In genomic region chr19:25097506-25097905, GRCm38 (mm10) we compare ENCODE assay signal across 20 mouse cellular contexts.
DNase-seq lines count a peak whose midpoint lies in the region; ATAC-seq and TF ChIP-seq lines count a peak whose summit lies in the region.
"Had no signal": no experiment of that assay in that cellular context is flagged by ENCODE, and none has a peak within 500 bp of the region (broad histone marks: within the 10 kb centered on the region; RNA-seq: fewer than 3 reads in every experiment).

No protein-coding gene starts in this region.

- H3K27ac ChIP-seq in kidney, adult 2 months (ENCODE audit: insufficient read depth, low read depth, low read length) = peak overlapping the region; percentile 70
- H3K27ac ChIP-seq in liver, adult 2 months (replicated peaks; ENCODE audit: insufficient read depth, low read depth, low read length) = peak overlapping the region; percentile 98
- no peak overlapping the region for H3K27ac ChIP-seq in stomach, embryonic 15.5 days
- no peak overlapping the region for H3K27ac ChIP-seq in stomach, postnatal 0 days (replicated peaks)
- H3K27ac ChIP-seq: embryonic facial prominence, embryonic 15.5 days; forebrain, embryonic 10.5 days; heart, embryonic 10.5 days; hindbrain, embryonic 13.5 days had no signal

- H3K36me3 ChIP-seq in kidney, adult 2 months (ENCODE audit: control insufficient read depth, insufficient read depth, low read length) = no peaks in the 10 kb centered on the region; the same call in none of the 2 replicates
- peaks cover 15% of the 10 kb centered on the region for H3K36me3 ChIP-seq in liver, adult 2 months (ENCODE audit: control insufficient read depth, insufficient read depth, low read length)
- H3K36me3 ChIP-seq in stomach, embryonic 15.5 days = no peaks in the 10 kb centered on the region
- no peaks in the 10 kb centered on the region for H3K36me3 ChIP-seq in stomach, postnatal 0 days (ENCODE audit: control insufficient read depth, insufficient read depth, low read length)
- H3K36me3 ChIP-seq: embryonic facial prominence, embryonic 15.5 days; forebrain, embryonic 10.5 days; heart, embryonic 10.5 days; hindbrain, embryonic 13.5 days had no signal

- 0 out of 2 replicates have a peak, but pooled peaks have one; percentile 35 for ATAC-seq in stomach, embryonic 15.5 days (ENCODE audit: insufficient read depth, low FRiP score, low read depth)
- ATAC-seq in stomach, postnatal 0 days (ENCODE audit: low FRiP score, low TSS enrichment) = no peak
- ATAC-seq: activated CD4-positive, CD25-positive, alpha-beta regulatory T cell, adult 4 months; forebrain, embryonic 14.5 days had no signal

- no peak for TF ChIP-seq POLR2A in kidney, adult 2 months (IDR thresholded peaks at IDR 0.05; ENCODE audit: low read depth, low read length)
- TF ChIP-seq POLR2A in liver, adult 2 months (IDR thresholded peaks at IDR 0.05; ENCODE audit: extremely low read depth, insufficient read depth, low read length) = no peak

- H3K4me3 ChIP-seq in kidney, adult 2 months (ENCODE audit: insufficient read depth, low read depth, low read length) = no peak overlapping the region
- H3K4me3 ChIP-seq in liver, adult 2 months (ENCODE audit: insufficient read depth, low read depth, low read length) = peak overlapping the region; percentile 17; the same call in 1 of the 2 replicates
- no peak overlapping the region for H3K4me3 ChIP-seq in stomach, embryonic 15.5 days (replicated peaks)
- H3K4me3 ChIP-seq in stomach, postnatal 0 days (ENCODE audit: low read depth, low read length) = no peak overlapping the region
- H3K4me3 ChIP-seq: embryonic facial prominence, embryonic 15.5 days; erythroblast, embryonic 14.5 days; forebrain, embryonic 10.5 days; heart, embryonic 10.5 days; hindbrain, embryonic 13.5 days had no signal

- no peak overlapping the region for H3K4me2 ChIP-seq in stomach, embryonic 15.5 days
- no peak overlapping the region for H3K4me2 ChIP-seq in stomach, postnatal 0 days (replicated peaks; ENCODE audit: low read depth)
- H3K4me2 ChIP-seq: embryonic facial prominence, embryonic 15.5 days; hindbrain, embryonic 13.5 days had no signal

- WGBS in kidney, adult 2 months = 61% methylated on average over 7 of the region's 7 CpGs
- WGBS in liver, adult 2 months = 28% methylated on average over 7 of the region's 7 CpGs
- WGBS in stomach, embryonic 15.5 days = 53% methylated on average over 7 of the region's 7 CpGs
- 38% methylated on average over 7 of the region's 7 CpGs for WGBS in stomach, postnatal 0 days

- peak overlapping the region; percentile 64 for H3K9ac ChIP-seq in liver, adult 2 months (ENCODE audit: low read depth, low read length)
- H3K9ac ChIP-seq in stomach, embryonic 15.5 days = no peak overlapping the region
- no peak overlapping the region for H3K9ac ChIP-seq in stomach, postnatal 0 days (ENCODE audit: low read length)
- H3K9ac ChIP-seq: embryonic facial prominence, embryonic 15.5 days; hindbrain, embryonic 13.5 days had no signal

- no peaks in the 10 kb centered on the region for H3K27me3 ChIP-seq in kidney, adult 2 months (replicated peaks; ENCODE audit: control insufficient read depth, insufficient read depth, low read length)
- H3K27me3 ChIP-seq in liver, adult 2 months (ENCODE audit: control insufficient read depth, insufficient read depth, low read length) = no peaks in the 10 kb centered on the region
- no peaks in the 10 kb centered on the region for H3K27me3 ChIP-seq in stomach, embryonic 15.5 days (replicated peaks)
- no peaks in the 10 kb centered on the region for H3K27me3 ChIP-seq in stomach, postnatal 0 days (ENCODE audit: control insufficient read depth, insufficient read depth, low read length)
- H3K27me3 ChIP-seq: CH12.LX; embryonic facial prominence, embryonic 15.5 days; hindbrain, embryonic 13.5 days; Patski had no signal

- TF ChIP-seq CTCF in kidney, adult 2 months (conservative IDR thresholded peaks at IDR 0.05; ENCODE audit: insufficient read depth, insufficient read length, low read depth, low read length) = no peak
- TF ChIP-seq CTCF in liver, adult 2 months (IDR thresholded peaks at IDR 0.05; ENCODE audit: low read depth, low read length) = no peak
- TF ChIP-seq CTCF in stomach, postnatal 0 days (IDR thresholded peaks at IDR 0.05; ENCODE audit: low read depth) = no peak

- TF ChIP-seq EP300 in stomach, postnatal 0 days (optimal IDR thresholded peaks at IDR 0.05) = no peak

- no peaks in the 10 kb centered on the region for H3K9me3 ChIP-seq in stomach, embryonic 15.5 days
- H3K9me3 ChIP-seq in stomach, postnatal 0 days (ENCODE audit: control insufficient read depth, low read length) = no peaks in the 10 kb centered on the region
- H3K9me3 ChIP-seq: embryonic facial prominence, embryonic 15.5 days; forebrain, embryonic 10.5 days; heart, embryonic 10.5 days; hindbrain, embryonic 13.5 days had no signal

- no peaks in the 10 kb centered on the region for H3K79me2 ChIP-seq in liver, adult 2 months (ENCODE audit: control insufficient read depth, insufficient read depth, low read length)

- peaks cover 10% of the 10 kb centered on the region for H3K4me1 ChIP-seq in kidney, adult 2 months (ENCODE audit: control insufficient read depth, insufficient read depth, low read length)
- H3K4me1 ChIP-seq in liver, adult 2 months (ENCODE audit: control insufficient read depth, insufficient read depth, low read length) = peaks cover 13% of the 10 kb centered on the region
- H3K4me1 ChIP-seq in stomach, embryonic 15.5 days = no peaks in the 10 kb centered on the region; the same call in 1 of the 2 replicates
- no peaks in the 10 kb centered on the region for H3K4me1 ChIP-seq in stomach, postnatal 0 days (replicated peaks; ENCODE audit: control insufficient read depth, insufficient read depth)
- H3K4me1 ChIP-seq: hindbrain, embryonic 13.5 days had no signal

- DNase-seq in kidney, adult 2 months = no peak
- DNase-seq in kidney, postnatal 14 days = no peak
- DNase-seq in liver, adult 2 months (ENCODE audit: extremely low read depth, low read depth, low spot score) = peak; percentile 64
- no peak for DNase-seq in liver
- DNase-seq in stomach, postnatal 0 days (ENCODE audit: low spot score) = no peak
- DNase-seq: cerebellum, adult 11-12 months; cerebellum, adult 9-10 months; cerebellum, postnatal 36 days; gastrocnemius, postnatal 36 days; heart, adult 11 months had no signal

Comparison
In these comparisons a context has a peak if more than half of its experiments do, and no peak if none do; other contexts are left out.
1. H3K27ac ChIP-seq: peak in kidney, adult 2 months (single experiment) and liver, adult 2 months (single experiment); none in stomach, embryonic 15.5 days (single experiment) and stomach, postnatal 0 days (single experiment).